Mouse (Mus musculus) E14TG2a.4 (cell line): ENCODE measurements around the gene Far2.
A peak's percentile ranks its signal among the peaks of the same experiment; 100 is the strongest.

Source experiments
- H3K27me3 ChIP-seq: 2 replicates; pipeline ENCODE4 v1.6.1; 2014; ENCODE audit warnings: low read length, control low read depth; ENCODE audit not compliant: insufficient read depth
- H3K36me3 ChIP-seq: 2 replicates; pipeline ENCODE4 v1.6.1; 2014; ENCODE audit warnings: low read length, control low read depth; ENCODE audit not compliant: insufficient read depth
- H3K4me1 ChIP-seq: replicated peaks from 2 replicates; pipeline ENCODE4 v1.6.1; 2014; ENCODE audit warnings: low read depth, low read length, control low read depth
- H3K4me3 ChIP-seq: replicated peaks from 2 replicates; pipeline ENCODE4 v1.5.1; 2014; ENCODE audit warnings: mild to moderate bottlenecking, low read length
- H3K9me3 ChIP-seq: 2 replicates; pipeline ENCODE4 v1.6.1; 2014; ENCODE audit warnings: low read length, control low read depth
- CTCF ChIP-seq: conservative IDR thresholded peaks from 2 replicates; pipeline ENCODE4 v1.5.1; 2014; ENCODE audit warnings: low read length
- NANOG ChIP-seq: IDR thresholded peaks from 2 replicates; pipeline ENCODE4 v1.6.1; 2014; ENCODE audit warnings: borderline replicate concordance, low read length, mixed read lengths
- POU5F1 ChIP-seq: IDR thresholded peaks from 2 replicates; pipeline ENCODE4 v1.6.1; 2014; ENCODE audit warnings: low read length, borderline replicate concordance

Far2 gene

DNA sequence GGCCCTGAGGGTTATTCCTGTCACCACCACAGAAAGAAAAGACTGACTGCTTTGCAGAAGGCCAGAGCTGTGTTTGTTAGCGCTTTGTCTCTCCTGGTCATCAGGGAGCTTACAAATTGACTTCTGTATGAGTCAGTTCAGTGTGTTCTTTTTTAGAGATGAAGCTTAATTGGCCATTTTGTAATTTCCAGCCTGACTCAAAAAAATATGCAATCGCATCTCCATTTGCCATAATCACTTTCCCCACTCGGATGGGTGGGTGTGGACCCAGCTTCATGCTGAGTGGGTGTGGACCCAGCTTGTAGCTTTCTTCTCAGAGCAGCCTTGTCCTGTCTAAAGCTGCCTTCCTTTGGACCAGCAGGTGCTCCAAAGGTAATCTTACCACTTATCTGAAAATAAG, 26.5 kb downstream of the Far2 start:
- H3K9me3 ChIP-seq = no peaks in the 10 kb centered on the region
- no peak overlapping the region for H3K4me3 ChIP-seq
- TF ChIP-seq POU5F1 = no peak
- TF ChIP-seq NANOG = no peak
- no peak for TF ChIP-seq CTCF
- H3K4me1 ChIP-seq = peaks cover 14% of the 10 kb centered on the region
- H3K27me3 ChIP-seq = no peaks in the 10 kb centered on the region
- H3K36me3 ChIP-seq = no peaks in the 10 kb centered on the region

DNA sequence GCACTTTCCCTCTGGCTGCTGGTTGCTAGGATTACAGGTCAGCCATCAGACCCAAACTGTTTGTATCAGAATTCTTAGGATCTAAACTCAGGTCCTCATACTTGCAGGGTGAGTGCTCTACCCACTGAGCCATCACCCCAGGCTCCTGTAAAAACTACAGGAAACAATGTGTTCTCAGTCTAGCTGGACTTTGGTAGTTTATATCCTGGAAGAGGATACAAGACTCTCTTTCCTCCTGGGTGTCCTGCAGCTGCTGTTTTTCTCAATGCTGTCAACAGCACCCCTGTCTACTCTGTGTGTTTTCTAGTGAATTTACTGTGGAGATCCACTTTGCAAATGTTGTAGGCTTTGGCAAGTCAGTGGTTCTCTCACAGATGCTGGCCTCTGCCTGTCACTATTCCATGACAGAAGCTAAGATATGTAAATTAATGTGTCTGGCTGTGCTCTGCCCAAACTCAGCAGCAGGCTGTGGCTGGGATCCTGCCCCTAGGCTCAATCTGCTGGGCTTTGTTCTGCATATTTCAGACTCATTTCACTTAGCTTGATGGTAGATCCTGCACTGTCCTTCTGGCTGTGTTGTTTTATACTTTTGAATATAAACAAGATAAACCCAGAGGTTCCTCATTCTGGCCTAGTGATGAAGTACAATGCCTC, 27.3 kb downstream of the Far2 start:
- Histone ChIP-seq H3K4me3 (no peak overlapping the region), H3K9me3 (peaks cover 2% of the 10 kb centered on the region; the same call in 1 of the 2 replicates), H3K36me3 (no peaks in the 10 kb centered on the region), H3K4me1 (peaks cover 14% of the 10 kb centered on the region), H3K27me3 (no peaks in the 10 kb centered on the region)
- TF ChIP-seq POU5F1 = no peak
- TF ChIP-seq NANOG = no peak
- no peak for TF ChIP-seq CTCF

DNA sequence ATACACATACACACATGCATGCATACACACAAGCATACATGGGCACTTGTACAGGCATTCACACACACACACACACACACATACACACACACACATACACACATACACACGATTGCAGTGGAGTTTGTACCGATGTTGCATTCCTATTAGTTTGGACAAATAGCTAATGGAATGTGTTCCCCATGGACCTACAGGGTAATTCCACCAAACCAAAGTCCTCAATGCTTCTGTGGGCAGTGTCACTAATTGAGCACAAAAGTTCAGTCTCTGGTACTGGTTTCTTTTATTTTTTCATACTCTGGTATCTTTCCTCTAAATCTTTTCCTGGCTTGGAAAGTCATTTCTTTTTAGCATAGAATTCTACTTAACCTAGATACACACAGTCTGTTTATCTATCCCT, 36.8 kb downstream of the Far2 start:
- no peaks in the 10 kb centered on the region for H3K36me3 ChIP-seq
- peaks cover 7% of the 10 kb centered on the region for H3K4me1 ChIP-seq
- H3K9me3 ChIP-seq = peaks cover 21% of the 10 kb centered on the region
- H3K27me3 ChIP-seq = no peaks in the 10 kb centered on the region
- no peak overlapping the region for H3K4me3 ChIP-seq
- TF ChIP-seq CTCF (no peak), POU5F1 (no peak), NANOG (no peak)

GRCm38 (mm10) chr6:148084403-148084802, 37.3 kb downstream of the Far2 start:
- peaks cover 7% of the 10 kb centered on the region for H3K4me1 ChIP-seq
- no peaks in the 10 kb centered on the region for H3K36me3 ChIP-seq
- TF ChIP-seq CTCF (no peak), NANOG (no peak), POU5F1 (no peak)
- H3K27me3 ChIP-seq = no peaks in the 10 kb centered on the region
- H3K4me3 ChIP-seq = no peak overlapping the region
- peaks cover 18% of the 10 kb centered on the region for H3K9me3 ChIP-seq

DNA sequence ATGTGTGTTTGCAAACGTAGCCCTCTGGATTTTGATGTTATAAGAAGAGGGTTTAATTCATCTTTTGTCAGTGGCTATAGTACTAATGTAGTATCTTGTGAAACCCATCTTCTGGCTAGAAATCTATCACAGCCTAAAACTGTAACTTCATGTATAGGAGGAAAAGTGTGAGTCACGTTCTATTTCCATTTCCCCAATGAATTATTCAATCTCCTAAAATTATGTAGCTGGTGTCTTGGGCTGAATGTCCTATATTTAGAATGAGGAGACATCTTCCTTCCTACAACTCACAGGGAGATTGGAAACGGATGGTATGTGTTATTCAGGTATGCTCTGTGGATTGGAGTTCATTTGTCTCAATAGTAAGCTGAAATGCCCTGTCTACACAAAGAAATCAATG, 50.0 kb downstream of the Far2 start:
- Histone ChIP-seq H3K4me3 (no peak overlapping the region), H3K27me3 (no peaks in the 10 kb centered on the region), H3K9me3 (no peaks in the 10 kb centered on the region), H3K36me3 (no peaks in the 10 kb centered on the region), H3K4me1 (peaks cover 4% of the 10 kb centered on the region)
- TF ChIP-seq POU5F1 (no peak), NANOG (no peak), CTCF (no peak)

- no peaks in the 10 kb centered on the region for H3K27me3 ChIP-seq
- no peak for TF ChIP-seq CTCF
- no peak for TF ChIP-seq NANOG
- TF ChIP-seq POU5F1 = no peak
These were observed 54.9 kb downstream of the Far2 start for GRCm38 (mm10) chr6:148101977-148102376.

DNA sequence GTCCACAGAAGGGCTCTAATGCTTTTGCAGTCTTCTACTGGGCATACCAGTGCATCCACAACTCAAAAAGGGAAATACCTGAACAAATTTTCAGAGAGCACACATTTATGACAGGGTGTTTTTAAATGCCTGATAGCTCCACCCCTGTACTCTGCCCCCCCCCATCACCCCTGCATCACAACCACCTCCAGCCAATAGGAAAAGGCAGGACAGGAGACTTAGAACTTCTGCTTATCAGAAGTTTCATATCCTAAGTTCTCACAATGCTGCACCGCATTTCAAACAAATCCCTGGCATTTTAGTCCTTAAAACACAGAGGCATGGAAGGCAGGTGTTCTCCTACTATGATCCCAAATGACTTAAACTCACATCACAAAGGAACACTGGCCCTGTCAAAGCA, 55.4 kb downstream of the Far2 start:
- Histone ChIP-seq H3K27me3 (no peaks in the 10 kb centered on the region), H3K36me3 (no peaks in the 10 kb centered on the region), H3K4me3 (no peak overlapping the region), H3K9me3 (no peaks in the 10 kb centered on the region), H3K4me1 (no peaks in the 10 kb centered on the region)
- no peak for TF ChIP-seq POU5F1
- TF ChIP-seq CTCF = no peak
- TF ChIP-seq NANOG = no peak

More at GRCm38 (mm10) chr6:148101977-148102376, 54.9 kb downstream of the Far2 start:
- Histone ChIP-seq H3K36me3 (no peaks in the 10 kb centered on the region), H3K4me1 (no peaks in the 10 kb centered on the region), H3K4me3 (no peak overlapping the region), H3K9me3 (no peaks in the 10 kb centered on the region)

- Histone ChIP-seq H3K4me1 (no peaks in the 10 kb centered on the region), H3K27me3 (no peaks in the 10 kb centered on the region), H3K36me3 (no peaks in the 10 kb centered on the region), H3K4me3 (no peak overlapping the region), H3K9me3 (no peaks in the 10 kb centered on the region)
- TF ChIP-seq POU5F1 (no peak), CTCF (peak; percentile 91), NANOG (no peak)
These were observed 57.2 kb downstream of the Far2 start for GRCm38 (mm10) chr6:148104212-148104611.

DNA sequence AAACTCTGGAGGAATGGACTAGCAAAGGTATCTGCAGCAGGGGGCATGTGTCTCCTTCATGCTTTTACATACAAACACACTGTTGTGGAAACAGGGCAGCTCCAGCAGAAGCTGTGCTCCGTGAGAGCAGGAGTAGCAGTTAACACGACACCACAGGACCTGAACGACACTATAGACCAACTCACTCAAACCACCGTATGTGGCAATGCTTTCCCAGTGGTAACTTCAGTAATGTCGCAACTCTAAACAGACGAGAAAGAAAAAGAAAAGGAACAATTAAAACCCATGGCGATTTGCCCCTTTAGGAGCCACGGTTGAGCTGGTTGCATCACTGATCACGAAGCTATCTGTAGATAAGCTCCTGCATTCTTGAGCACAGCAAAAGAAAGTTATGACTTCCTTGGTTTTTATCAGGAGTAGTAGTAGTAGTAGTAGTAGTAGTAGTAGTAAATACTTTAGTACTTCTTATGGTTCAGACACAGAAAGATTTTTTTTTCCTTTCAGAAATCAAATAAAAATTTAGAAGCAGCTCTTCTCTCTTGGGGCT, 58.7 kb downstream of the Far2 start:
- Histone ChIP-seq H3K9me3 (peaks cover 6% of the 10 kb centered on the region), H3K4me3 (no peak overlapping the region), H3K27me3 (no peaks in the 10 kb centered on the region), H3K36me3 (no peaks in the 10 kb centered on the region), H3K4me1 (no peaks in the 10 kb centered on the region)
- no peak for TF ChIP-seq NANOG
